Mouse (Mus musculus) intestine, embryonic 14.5 days (tissue): Measurements from ENCODE around the gene Fam83d. TPM values are rescaled to one million over a fixed set of nuclear protein-coding genes. Genes with fewer than 3 reads are reported as not detected.

ENCODE experiments used
- ATAC-seq: fragments of 200-750 bp; cut with Nextera tagmentation; replicated peaks from 2 replicates; pipeline ENCODE4 v1.8.0; 2017; ENCODE audit warnings: low read depth, moderate number of reproducible peaks, moderate TSS enrichment, moderate library complexity; ENCODE audit not compliant: low FRiP score, low TSS enrichment
- DNase-seq: peaks from one replicate; pipeline ENCODE4 v3.0.0-alpha.2; 2018; ENCODE audit warnings: low spot score
- H3K27ac ChIP-seq: fragments of 300-500 bp; sonication (generic); 2 replicates; pipeline ENCODE4 v1.5.1; 2014; ENCODE audit warnings: low read depth, mild to moderate bottlenecking, control low read depth
- H3K27me3 ChIP-seq: fragments of 300-500 bp; sonication (generic); replicated peaks from 2 replicates; pipeline ENCODE4 v1.6.1; 2014; ENCODE audit warnings: low read length, control low read depth; ENCODE audit not compliant: control insufficient read depth, insufficient read depth
- H3K36me3 ChIP-seq: fragments of 300-500 bp; sonication (generic); 2 replicates; pipeline ENCODE4 v1.6.1; 2014; ENCODE audit warnings: low read length, control low read depth; ENCODE audit not compliant: control insufficient read depth, insufficient read depth
- H3K4me1 ChIP-seq: fragments of 300-500 bp; sonication (generic); replicated peaks from 2 replicates; pipeline ENCODE4 v1.6.1; 2014; ENCODE audit warnings: low read length, control low read depth, mixed read lengths; ENCODE audit not compliant: control insufficient read depth, insufficient read depth
- H3K4me2 ChIP-seq: fragments of 300-500 bp; sonication (generic); 2 replicates; pipeline ENCODE4 v1.6.1; 2014; ENCODE audit warnings: low read length
- H3K4me3 ChIP-seq: fragments of 300-500 bp; sonication (generic); 2 replicates; pipeline ENCODE4 v1.5.1; 2014; ENCODE audit warnings: low read depth, low read length, control low read depth, mixed read lengths
- H3K9ac ChIP-seq: fragments of 300-500 bp; sonication (generic); 2 replicates; pipeline ENCODE4 v1.6.1; 2014; ENCODE audit warnings: mild to moderate bottlenecking, low read length
- H3K9me3 ChIP-seq: fragments of 300-500 bp; sonication (generic); 2 replicates; pipeline ENCODE4 v1.6.1; 2016; ENCODE audit warnings: low read length, control low read depth; ENCODE audit not compliant: control insufficient read depth
- WGBS: fragments of 180-500 bp; shearing (Covaris S2); extraction: QIAGEN DNeasy Blood & Tissue Kit; methylation state at CpG from one replicate; pipeline ENCODE4 v1.1.7; 2014; 5-methylcytosine and 5-hydroxymethylcytosine counted together
- polyA plus RNA-seq: library from polyadenylated mRNA; unstranded; fragments of >200 nt; fragmentation: Nextera tagmentation; extraction: Ambion mirVana; gene quantifications from 2 replicates; pipeline ENCODE4 v1.2.1, GENCODE M21; 2014

Gene Fam83d
- polyA plus RNA-seq, 1 experiment from 2014 or later: 47.3 TPM

- H3K4me1 ChIP-seq: peaks cover 14% of the 10 kb centered on the region
- WGBS: 87% methylated on average over 7 of the region's 7 CpGs
These were observed 13.2 kb downstream of the Fam83d start for GRCm38 (mm10) chr2:158781126-158781525.

DNA sequence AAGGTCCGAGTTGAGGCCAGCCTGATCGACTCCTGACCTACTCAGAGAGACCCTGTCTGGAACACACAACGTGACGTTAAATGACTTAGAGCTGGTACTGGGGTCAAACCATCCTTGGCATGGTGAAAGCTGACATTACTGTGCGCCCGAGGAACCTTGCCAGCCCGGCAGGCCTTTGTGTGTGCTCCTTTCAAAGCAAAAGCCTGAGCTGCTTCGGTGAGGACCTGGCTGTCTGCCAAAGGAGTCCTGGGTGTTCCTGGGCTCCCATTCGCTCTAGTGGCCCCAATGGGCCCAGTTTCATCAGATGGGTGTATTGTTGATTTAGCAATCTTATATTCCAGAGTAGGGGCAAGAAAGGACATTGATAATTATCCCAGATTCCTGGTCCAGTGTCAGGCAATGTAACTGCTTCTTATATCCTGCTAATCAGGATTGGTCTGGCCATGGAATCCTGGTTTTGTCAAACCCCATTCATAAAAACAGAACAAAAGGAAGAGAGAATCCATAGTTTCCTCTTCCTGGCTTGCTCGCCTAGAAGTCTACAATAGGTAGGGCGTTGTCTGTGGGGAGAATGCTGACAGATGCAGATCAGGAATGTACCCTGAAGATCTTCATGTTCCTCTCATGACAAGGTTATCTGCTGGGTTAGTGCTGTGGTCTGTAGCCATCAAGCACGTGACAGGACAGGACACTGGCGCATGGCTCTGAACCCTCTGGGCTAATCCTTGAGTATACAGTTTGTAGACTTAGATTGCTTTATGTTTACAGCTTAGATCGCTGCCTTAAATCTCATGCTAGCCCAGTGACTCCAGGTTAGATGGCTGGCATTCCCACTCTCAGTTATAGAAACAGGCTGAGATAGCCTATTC, 19.3 kb downstream of the Fam83d start:
- Histone ChIP-seq H3K9me3 (no peaks in the 10 kb centered on the region), H3K27me3 (no peaks in the 10 kb centered on the region), H3K4me3 (no peak overlapping the region), H3K4me2 (no peak overlapping the region), H3K27ac (no peak overlapping the region), H3K4me1 (no peaks in the 10 kb centered on the region), H3K9ac (no peak overlapping the region), H3K36me3 (peaks cover 46% of the 10 kb centered on the region)
- WGBS: 78% methylated on average over 14 of the region's 14 CpGs
- ATAC-seq (no peak), DNase-seq (no peak)

More at GRCm38 (mm10) chr2:158781126-158781525, 13.2 kb downstream of the Fam83d start:
- Histone ChIP-seq H3K27ac (no peak overlapping the region), H3K4me3 (no peak overlapping the region), H3K4me2 (no peak overlapping the region), H3K9ac (no peak overlapping the region), H3K27me3 (no peaks in the 10 kb centered on the region), H3K9me3 (no peaks in the 10 kb centered on the region), H3K36me3 (peaks cover 65% of the 10 kb centered on the region)
- no peak for DNase-seq
- no peak for ATAC-seq

GRCm38 (mm10) chr2:158794494-158795004, 26.7 kb downstream of the Fam83d start, which contains the start of gene Dhx35:
Dhx35 (plus strand) TSS chr2:158794807.
- DNase-seq (peak; percentile 95), ATAC-seq (peak; percentile 99)
- Histone ChIP-seq H3K4me3 (peak within 1 kb of the TSS; percentile 82), H3K27me3 (no peaks in the 10 kb centered on the region), H3K27ac (peak within 1 kb of the TSS; percentile 87), H3K4me1 (peaks cover 10% of the 10 kb centered on the region), H3K36me3 (no peaks in the 10 kb centered on the region), H3K9me3 (no peaks in the 10 kb centered on the region), H3K4me2 (peak within 1 kb of the TSS; percentile 92), H3K9ac (peak within 1 kb of the TSS; percentile 71)
- WGBS: under 1% methylated on average over 31 of the region's 33 CpGs

- no peaks in the 10 kb centered on the region for H3K36me3 ChIP-seq
- peaks cover 10% of the 10 kb centered on the region for H3K4me1 ChIP-seq
- H3K27me3 ChIP-seq: no peaks in the 10 kb centered on the region
- peak overlapping the region; percentile 71 for H3K9ac ChIP-seq
- WGBS: 6% methylated on average over 15 of the region's 15 CpGs
- peak overlapping the region; percentile 82 for H3K4me3 ChIP-seq
- H3K4me2 ChIP-seq: peak overlapping the region; percentile 92
- no peak for DNase-seq
- H3K9me3 ChIP-seq: no peaks in the 10 kb centered on the region
- peak overlapping the region; percentile 67; the same call in 1 of the 2 replicates for H3K27ac ChIP-seq
- peak; percentile 8; the same call in 1 of the 2 replicates for ATAC-seq
These were observed 27.1 kb downstream of the Fam83d start for GRCm38 (mm10) chr2:158795043-158795442.

GRCm38 (mm10) chr2:158795875-158796274, 28.0 kb downstream of the Fam83d start:
- Histone ChIP-seq H3K4me2 (no peak overlapping the region), H3K9me3 (no peaks in the 10 kb centered on the region), H3K36me3 (no peaks in the 10 kb centered on the region), H3K27ac (no peak overlapping the region), H3K27me3 (no peaks in the 10 kb centered on the region), H3K4me3 (0 out of 2 replicates have a peak overlapping the region, but pooled peaks have one; percentile 82), H3K9ac (no peak overlapping the region), H3K4me1 (peaks cover 10% of the 10 kb centered on the region)
- DNase-seq (no peak), ATAC-seq (no peak)
- WGBS: 92% methylated on average over 2 of the region's 2 CpGs

DNA sequence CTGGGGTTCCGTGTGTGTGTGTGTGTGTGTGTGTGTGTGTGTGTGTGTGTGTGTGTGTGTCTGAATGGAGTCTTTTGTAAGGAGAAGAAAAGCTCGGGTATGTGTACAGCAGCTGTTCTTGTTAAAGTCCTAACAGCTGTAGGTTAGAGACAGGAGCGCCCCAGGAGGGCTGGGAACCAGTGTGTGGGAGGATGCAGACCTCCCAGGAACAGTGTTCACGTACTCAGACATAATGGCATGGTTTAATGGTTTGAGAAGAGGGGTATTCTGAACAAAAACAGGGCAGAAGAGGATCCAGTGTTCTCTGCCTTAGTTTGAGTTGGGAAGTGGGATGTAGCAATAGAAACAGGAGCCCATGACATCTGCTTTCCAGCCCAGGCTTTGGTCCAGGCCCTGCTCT, 31.4 kb downstream of the Fam83d start:
- peaks cover 20% of the 10 kb centered on the region for H3K36me3 ChIP-seq
- H3K27ac ChIP-seq: no peak overlapping the region
- no peak for DNase-seq
- 68% methylated on average over 4 of the region's 4 CpGs for WGBS
- H3K9ac ChIP-seq: no peak overlapping the region
- no peaks in the 10 kb centered on the region for H3K9me3 ChIP-seq
- H3K4me1 ChIP-seq: peaks cover 5% of the 10 kb centered on the region; the same call in 1 of the 2 replicates
- no peak for ATAC-seq
- no peaks in the 10 kb centered on the region for H3K27me3 ChIP-seq
- no peak overlapping the region for H3K4me2 ChIP-seq
- H3K4me3 ChIP-seq: no peak overlapping the region

DNA sequence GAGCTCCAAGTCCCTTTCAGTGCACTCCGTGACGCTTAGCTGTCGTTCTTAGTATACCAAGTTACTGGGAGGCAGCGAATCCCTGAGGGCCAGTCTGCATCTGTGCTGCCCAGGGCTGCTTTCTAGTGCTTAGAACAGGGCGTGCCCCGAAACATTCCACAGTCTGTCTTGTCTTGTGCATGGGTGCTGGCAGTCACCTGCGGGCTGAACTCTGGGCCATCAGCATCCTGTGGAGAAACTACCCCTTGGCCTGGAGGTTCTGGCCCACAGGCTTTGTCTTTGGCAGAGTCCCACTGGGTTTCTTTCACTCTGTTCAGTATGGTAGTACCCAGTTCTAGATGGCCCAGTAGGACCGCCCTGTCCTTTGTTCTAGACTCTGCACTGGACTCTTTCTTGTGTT, 32.9 kb downstream of the Fam83d start:
- ATAC-seq (no peak), DNase-seq (no peak)
- Histone ChIP-seq H3K27me3 (no peaks in the 10 kb centered on the region), H3K4me3 (no peak overlapping the region), H3K9me3 (no peaks in the 10 kb centered on the region), H3K4me1 (no peaks in the 10 kb centered on the region), H3K36me3 (peaks cover 32% of the 10 kb centered on the region), H3K27ac (no peak overlapping the region), H3K9ac (no peak overlapping the region), H3K4me2 (no peak overlapping the region)
- WGBS: 95% methylated on average over 8 of the region's 8 CpGs

GRCm38 (mm10) chr2:158803575-158803974, 35.7 kb downstream of the Fam83d start:
- 0 out of 2 replicates have a peak, but pooled peaks have one; percentile 19 for ATAC-seq

More at GRCm38 (mm10) chr2:158803575-158803974, 35.7 kb downstream of the Fam83d start:
- H3K9ac ChIP-seq: no peak overlapping the region
- H3K36me3 ChIP-seq: peaks cover 47% of the 10 kb centered on the region
- H3K4me1 ChIP-seq: no peaks in the 10 kb centered on the region
- no peak overlapping the region for H3K27ac ChIP-seq
- H3K27me3 ChIP-seq: no peaks in the 10 kb centered on the region
- H3K4me2 ChIP-seq: no peak overlapping the region
- no peak for DNase-seq
- no peak overlapping the region for H3K4me3 ChIP-seq
- 79% methylated on average over 8 of the region's 8 CpGs for WGBS
- H3K9me3 ChIP-seq: no peaks in the 10 kb centered on the region
